Mouse (Mus musculus) heart, embryonic 10.5 days (tissue): ENCODE measurements around the gene Nudt8. TPM values are rescaled to one million over a fixed set of nuclear protein-coding genes. Genes with fewer than 3 reads are reported as not detected.
"Not testable (repeated sequence)": the region's sequence is repeated elsewhere in the genome, so short reads cannot be mapped to it uniquely, and the experiment has no call there.

ENCODE experiments used
- DNase-seq: peaks from one replicate; pipeline ENCODE4 v3.0.0-alpha.2; 2017; ENCODE audit warnings: low spot score
- H3K27ac ChIP-seq: fragments of 300-500 bp; sonication (generic); 2 replicates; pipeline ENCODE4 v1.5.1; 2016; ENCODE audit warnings: mild to moderate bottlenecking
- H3K27me3 ChIP-seq: fragments of 300-500 bp; sonication (generic); 2 replicates; pipeline ENCODE4 v1.6.1; 2016; ENCODE audit warnings: mild to moderate bottlenecking; ENCODE audit not compliant: poor library complexity, insufficient read depth, severe bottlenecking
- H3K36me3 ChIP-seq: fragments of 300-500 bp; sonication (generic); 2 replicates; pipeline ENCODE4 v1.6.1; 2016; ENCODE audit warnings: mild to moderate bottlenecking, moderate library complexity
- H3K4me1 ChIP-seq: fragments of 300-500 bp; sonication (generic); 2 replicates; pipeline ENCODE4 v1.6.1; 2016; ENCODE audit warnings: mild to moderate bottlenecking
- H3K4me3 ChIP-seq: fragments of 300-500 bp; sonication (generic); 2 replicates; pipeline ENCODE4 v1.5.1; 2016; ENCODE audit warnings: mild to moderate bottlenecking, moderate library complexity
- H3K9me3 ChIP-seq: fragments of 300-500 bp; sonication (generic); 2 replicates; pipeline ENCODE4 v1.6.1; 2016; ENCODE audit warnings: mild to moderate bottlenecking, moderate library complexity
- WGBS: fragments of 180-500 bp; shearing (Covaris S2); methylation state at CpG from one replicate; pipeline ENCODE4 v1.1.7; 2016; 5-methylcytosine and 5-hydroxymethylcytosine counted together
- polyA plus RNA-seq: library from polyadenylated mRNA; unstranded; fragments of >200 nt; fragmentation: Nextera tagmentation; extraction: Ambion mirVana; gene quantifications from 2 replicates; pipeline ENCODE4 v1.2.1, GENCODE M21; 2016

Gene Nudt8
- polyA plus RNA-seq, 1 experiment from 2014 or later, result 40.2 TPM

GRCm38 (mm10) chr19:4032668-4033067, 32.3 kb downstream of the Nudt8 start:
- no peak for DNase-seq
- H3K27me3 ChIP-seq, result no peaks in the 10 kb centered on the region
- H3K4me3 ChIP-seq, result no peak overlapping the region
- H3K4me1 ChIP-seq, result peaks cover 15% of the 10 kb centered on the region
- H3K27ac ChIP-seq, result no peak overlapping the region
- H3K9me3 ChIP-seq, result no peaks in the 10 kb centered on the region
- peaks cover 11% of the 10 kb centered on the region; the same call in 1 of the 2 replicates for H3K36me3 ChIP-seq
- 45% methylated on average over 7 of the region's 7 CpGs for WGBS

DNA sequence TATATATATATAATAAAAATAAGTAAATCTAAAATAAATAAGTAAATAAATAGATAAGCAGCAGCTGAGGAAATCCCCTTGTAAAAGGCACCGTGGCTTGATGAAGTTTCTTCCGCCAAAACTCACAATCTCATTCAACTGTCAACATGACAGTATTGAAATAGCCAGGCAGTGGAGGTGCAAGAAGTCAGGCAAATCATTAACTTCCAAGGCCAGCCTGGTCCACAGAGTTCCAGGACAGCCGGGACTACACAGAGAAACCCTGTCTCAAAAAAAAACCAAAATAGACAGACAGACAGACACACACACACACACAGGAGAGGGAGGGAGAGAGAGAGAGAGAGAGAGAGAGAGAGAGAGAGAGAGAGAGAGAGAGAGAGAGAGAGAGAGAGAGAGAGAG, 32.9 kb downstream of the Nudt8 start:
- H3K36me3 ChIP-seq, result peaks cover 11% of the 10 kb centered on the region; the same call in 1 of the 2 replicates
- no peaks in the 10 kb centered on the region for H3K27me3 ChIP-seq
- no peak overlapping the region for H3K27ac ChIP-seq
- no peak for DNase-seq
- WGBS, result 69% methylated on average over 3 of the region's 3 CpGs
- peaks cover 19% of the 10 kb centered on the region for H3K4me1 ChIP-seq
- no peaks in the 10 kb centered on the region for H3K9me3 ChIP-seq
- H3K4me3 ChIP-seq, result no peak overlapping the region

DNA sequence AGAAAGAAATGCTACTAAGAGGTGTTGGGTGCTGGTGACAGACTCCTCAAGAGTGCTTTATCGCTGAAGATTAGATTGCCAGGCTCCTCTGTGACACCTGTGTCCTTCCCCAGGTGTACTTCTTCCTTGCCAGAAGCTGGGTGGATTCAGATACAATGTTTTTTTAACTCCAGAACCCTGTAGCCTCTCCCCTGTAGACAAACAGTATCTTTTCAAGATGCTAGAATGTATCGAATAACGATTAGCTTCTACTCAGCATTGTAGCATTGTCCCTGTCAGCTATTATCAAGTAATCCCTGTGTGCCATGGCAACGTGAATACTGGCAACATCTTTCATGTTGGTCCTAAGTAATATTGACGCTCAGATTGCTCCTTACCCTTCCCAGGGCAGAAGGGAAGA, 33.4 kb downstream of the Nudt8 start:
- no peak overlapping the region for H3K27ac ChIP-seq
- 68% methylated on average over 5 of the region's 5 CpGs for WGBS
- H3K27me3 ChIP-seq, result no peaks in the 10 kb centered on the region
- H3K4me3 ChIP-seq, result no peak overlapping the region
- peaks cover 11% of the 10 kb centered on the region; the same call in 1 of the 2 replicates for H3K36me3 ChIP-seq
- no peaks in the 10 kb centered on the region for H3K9me3 ChIP-seq
- DNase-seq, result no peak
- H3K4me1 ChIP-seq, result peaks cover 19% of the 10 kb centered on the region

DNA sequence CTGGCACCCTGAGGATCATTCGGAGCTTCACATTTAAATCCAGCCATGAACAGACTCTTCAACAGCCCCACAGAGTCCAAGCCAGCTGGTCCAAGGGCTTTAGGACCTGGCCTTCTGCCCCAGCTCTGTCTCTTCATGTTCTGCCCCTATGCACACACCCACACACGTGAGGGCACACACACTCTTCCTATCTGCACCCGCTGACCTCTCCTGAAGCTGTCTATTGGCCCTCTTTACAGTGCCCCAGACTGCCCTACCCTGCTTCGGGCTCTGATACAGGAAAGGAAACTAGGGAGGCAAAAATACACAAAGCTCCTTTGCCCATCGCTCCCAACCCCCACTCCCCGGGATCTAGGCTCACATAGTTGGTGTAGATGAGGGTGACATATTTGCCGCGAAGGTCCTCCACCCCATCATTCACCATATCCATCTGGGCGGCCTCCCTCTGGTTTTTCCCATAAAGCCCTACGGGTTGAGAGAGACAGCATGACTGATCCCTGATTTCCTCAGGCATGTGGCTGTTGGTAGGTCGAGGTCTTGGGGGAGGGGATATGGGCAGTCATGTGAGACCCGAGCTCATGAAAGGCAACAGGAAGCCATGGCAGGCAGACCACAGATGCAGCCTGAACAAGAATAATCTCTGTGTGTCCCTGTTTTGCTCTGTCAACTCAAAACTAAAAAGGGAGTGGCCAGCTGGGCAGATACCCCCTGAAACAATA, 36.1 kb downstream of the Nudt8 start:
- H3K27ac ChIP-seq, result no peak overlapping the region
- H3K36me3 ChIP-seq, result peaks cover 11% of the 10 kb centered on the region; the same call in 1 of the 2 replicates
- H3K4me1 ChIP-seq, result peaks cover 19% of the 10 kb centered on the region
- 82% methylated on average over 12 of the region's 12 CpGs for WGBS
- DNase-seq, result no peak
- no peak overlapping the region for H3K4me3 ChIP-seq
- no peaks in the 10 kb centered on the region for H3K27me3 ChIP-seq
- no peaks in the 10 kb centered on the region for H3K9me3 ChIP-seq

DNA sequence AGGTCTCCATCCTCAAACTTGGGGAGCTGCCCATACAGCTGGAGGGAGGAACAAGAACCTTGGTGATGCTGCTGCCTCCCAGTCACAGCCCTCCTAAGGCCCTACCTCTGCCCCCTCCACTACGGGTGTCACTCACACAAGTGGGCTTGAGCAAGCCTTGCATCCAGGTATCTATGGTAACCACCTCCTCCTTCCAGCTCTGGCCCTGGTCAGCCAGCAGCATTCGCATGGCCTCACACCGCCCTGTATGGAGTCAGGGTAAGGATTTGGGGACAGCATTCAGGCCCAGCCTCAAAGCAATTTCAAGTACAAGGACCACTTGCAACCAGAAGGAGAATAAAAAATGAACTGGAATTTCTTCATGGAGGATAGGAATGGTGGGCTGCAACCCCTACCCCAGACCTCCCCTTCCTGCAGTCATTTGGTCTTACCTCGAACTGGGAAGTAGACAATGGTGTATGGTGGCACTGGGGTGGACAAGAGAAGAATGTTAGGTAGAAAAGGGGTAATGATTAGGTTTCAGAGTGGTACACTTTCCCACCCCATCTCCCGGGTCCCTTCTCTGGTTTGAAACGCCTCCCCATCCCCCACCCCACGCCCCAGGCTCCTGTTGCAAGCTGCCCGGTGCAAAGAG, 36.9 kb downstream of the Nudt8 start:
- H3K27me3 ChIP-seq, H3K9me3 ChIP-seq, DNase-seq: not testable (repeated sequence)
- H3K4me3 ChIP-seq, result peak overlapping the region; percentile 87
- H3K36me3 ChIP-seq, result peaks cover 11% of the 10 kb centered on the region; the same call in 1 of the 2 replicates
- WGBS, result 24% methylated on average over 7 of the region's 8 CpGs
- H3K4me1 ChIP-seq, result peaks cover 25% of the 10 kb centered on the region
- peak overlapping the region; percentile 95 for H3K27ac ChIP-seq

DNA sequence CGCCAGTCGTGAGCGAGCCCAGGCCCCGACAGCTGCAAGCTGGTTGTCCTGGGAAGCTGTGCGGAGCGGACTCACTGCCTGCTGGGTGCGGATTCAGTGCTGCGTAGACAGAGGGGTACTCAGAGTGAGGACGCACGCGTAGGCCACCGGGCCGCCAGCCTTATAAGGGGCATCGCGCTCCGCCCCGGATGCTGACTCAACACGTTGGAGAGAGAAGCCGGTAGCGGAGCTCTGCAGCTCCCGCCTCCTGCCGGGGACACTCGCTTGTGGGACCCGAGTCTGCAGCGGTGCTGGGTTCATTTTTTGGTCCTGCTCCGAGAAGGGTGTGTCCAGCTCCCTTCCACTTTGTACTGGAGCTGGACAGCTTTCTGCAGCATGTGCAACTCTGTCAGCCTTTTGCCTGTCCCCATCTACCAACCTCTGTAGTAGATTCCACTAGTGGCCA, 37.4 kb downstream of the Nudt8 start, which contains the start of gene Gstp1:
Gstp1 (minus strand) TSS at position 198 of the 445 bp plus-strand sequence.
- peaks cover 11% of the 10 kb centered on the region; the same call in 1 of the 2 replicates for H3K36me3 ChIP-seq
- 0% methylated on average over 26 of the region's 26 CpGs for WGBS
- H3K4me1 ChIP-seq, result peaks cover 25% of the 10 kb centered on the region
- no peaks in the 10 kb centered on the region for H3K27me3 ChIP-seq
- no peaks in the 10 kb centered on the region for H3K9me3 ChIP-seq
- peak; percentile 96 for DNase-seq
- H3K27ac ChIP-seq, result peak within 1 kb of the TSS; percentile 95
- H3K4me3 ChIP-seq, result peak within 1 kb of the TSS; percentile 87

DNA sequence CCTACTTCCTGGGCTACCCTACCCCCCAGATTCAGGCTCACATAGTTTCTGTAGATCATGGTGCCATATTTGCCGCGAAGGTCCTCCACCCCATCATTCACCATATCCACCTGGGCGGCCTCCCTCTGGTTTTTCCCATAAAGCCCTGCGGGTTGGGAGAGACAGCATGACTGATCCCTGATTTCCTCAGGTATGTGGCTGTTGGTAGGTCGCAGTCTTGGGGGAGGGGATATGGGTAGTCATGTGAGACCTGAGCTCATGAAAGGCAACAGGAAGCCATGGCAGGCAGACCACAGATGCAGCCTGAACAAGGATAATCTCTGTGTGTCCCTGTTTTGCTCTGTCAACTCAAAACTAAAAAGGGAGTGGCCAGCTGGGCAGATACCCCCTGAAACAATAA, 40.6 kb downstream of the Nudt8 start:
- H3K27ac ChIP-seq, H3K9me3 ChIP-seq, H3K27me3 ChIP-seq, H3K4me3 ChIP-seq, DNase-seq, H3K36me3 ChIP-seq: not testable (repeated sequence)
- peaks cover 28% of the 10 kb centered on the region for H3K4me1 ChIP-seq
- WGBS, result 83% methylated on average over 5 of the region's 5 CpGs

- 78% methylated on average over 3 of the region's 4 CpGs for WGBS
Observed at GRCm38 (mm10) chr19:4041500-4041899, 41.1 kb downstream of the Nudt8 start.

DNA sequence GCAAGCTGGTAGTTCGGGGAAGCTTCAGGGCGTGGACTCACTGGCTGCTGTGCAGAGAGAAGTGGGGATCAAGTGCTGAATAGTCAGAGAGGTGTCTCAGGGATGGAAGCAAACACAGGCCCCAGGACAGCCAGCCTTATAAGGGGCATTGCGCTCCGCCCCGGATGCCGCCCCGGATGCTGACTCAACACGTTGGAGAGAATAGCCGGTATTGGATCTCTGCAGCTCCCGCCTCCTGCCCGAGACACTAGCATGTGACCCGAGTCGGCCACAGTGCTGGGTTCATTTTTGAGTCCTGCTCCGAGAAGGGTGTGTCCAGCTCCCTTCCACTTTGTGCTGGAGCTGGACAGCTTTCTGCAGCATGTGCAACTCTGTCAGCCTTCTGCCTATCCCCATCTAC, 41.7 kb downstream of the Nudt8 start:
- Histone ChIP-seq H3K4me1 (peaks cover 22% of the 10 kb centered on the region), H3K27me3 (no peaks in the 10 kb centered on the region), H3K9me3 (no peaks in the 10 kb centered on the region), H3K36me3 (no peaks in the 10 kb centered on the region), H3K4me3 (no peak overlapping the region), H3K27ac (no peak overlapping the region)
- 63% methylated on average over 14 of the region's 14 CpGs for WGBS
- DNase-seq, result no peak

More at GRCm38 (mm10) chr19:4041500-4041899, 41.1 kb downstream of the Nudt8 start:
- not testable (repeated sequence) for H3K4me3 ChIP-seq, H3K27ac ChIP-seq, H3K9me3 ChIP-seq, H3K36me3 ChIP-seq, DNase-seq, H3K27me3 ChIP-seq
- peaks cover 25% of the 10 kb centered on the region for H3K4me1 ChIP-seq

- not testable (repeated sequence) for H3K4me3 ChIP-seq, DNase-seq, H3K27me3 ChIP-seq, H3K9me3 ChIP-seq, H3K36me3 ChIP-seq, H3K27ac ChIP-seq
- WGBS, result 85% methylated on average over 5 of the region's 5 CpGs
- 0 out of 2 replicates have a peak, but pooled peaks cover 13% of the 10 kb centered on the region for H3K4me1 ChIP-seq
Observed at GRCm38 (mm10) chr19:4044109-4044508, 43.7 kb downstream of the Nudt8 start.

DNA sequence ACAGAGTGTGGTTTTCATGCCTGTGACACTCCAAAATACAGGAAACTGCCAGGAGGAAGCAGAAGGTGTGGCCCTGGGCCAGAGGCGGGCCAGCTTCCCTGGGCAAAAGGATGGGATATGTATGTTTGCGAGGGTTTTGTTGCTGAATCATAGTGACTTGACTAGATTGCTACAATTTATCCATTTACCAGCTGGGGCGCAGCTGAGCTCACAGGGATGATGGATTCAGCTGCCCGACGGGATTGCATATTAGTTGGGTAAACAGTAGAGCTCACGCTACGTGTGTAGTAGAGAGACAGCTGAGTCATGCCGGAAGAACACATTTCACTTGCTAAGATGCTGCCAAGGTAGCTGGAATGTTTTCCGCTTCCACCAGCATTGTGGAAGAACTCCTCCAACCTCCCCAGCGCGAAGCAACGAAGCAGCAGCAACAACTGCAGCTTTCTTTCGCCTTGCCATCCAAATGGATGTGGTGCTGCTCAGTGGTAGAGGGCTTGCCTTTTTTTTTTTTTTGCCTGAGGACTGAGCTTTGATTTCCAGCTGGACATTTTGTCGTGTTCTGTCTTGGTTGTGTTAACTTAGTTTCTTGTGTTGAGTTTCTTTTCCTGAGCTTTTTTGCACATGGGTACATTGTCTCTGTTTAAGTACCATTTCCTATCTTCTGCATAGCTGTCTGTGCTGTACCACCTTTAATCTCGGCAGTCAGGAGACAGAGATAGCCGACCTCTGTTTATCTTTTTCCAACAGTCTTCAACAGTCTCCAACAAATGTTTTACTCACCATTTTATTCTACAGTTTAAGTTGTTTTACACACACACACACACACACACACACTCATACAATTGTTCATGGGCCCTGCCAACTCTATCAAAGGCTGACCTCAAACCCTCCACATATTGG, 45.8 kb downstream of the Nudt8 start, which contains the start of gene Gstp2:
Gstp2 (minus strand) TSS at position 58 of the 900 bp plus-strand sequence.
- H3K9me3 ChIP-seq, result no peaks in the 10 kb centered on the region
- no peak for DNase-seq
- H3K36me3 ChIP-seq, result no peaks in the 10 kb centered on the region
- H3K27ac ChIP-seq, result no peak within 1 kb of the TSS
- no peak within 1 kb of the TSS for H3K4me3 ChIP-seq
- H3K27me3 ChIP-seq, result no peaks in the 10 kb centered on the region
- 0 out of 2 replicates have a peak, but pooled peaks cover 13% of the 10 kb centered on the region for H3K4me1 ChIP-seq
- WGBS, result 54% methylated on average over 16 of the region's 16 CpGs

GRCm38 (mm10) chr19:4046866-4047254, 46.5 kb downstream of the Nudt8 start:
- Histone ChIP-seq H3K4me3 (no peak overlapping the region), H3K27me3 (no peaks in the 10 kb centered on the region), H3K9me3 (no peaks in the 10 kb centered on the region), H3K4me1 (0 out of 2 replicates have a peak, but pooled peaks cover 12% of the 10 kb centered on the region), H3K27ac (no peak overlapping the region), H3K36me3 (no peaks in the 10 kb centered on the region)
- 78% methylated on average over 8 of the region's 8 CpGs for WGBS
- no peak for DNase-seq
